Mouse (Mus musculus): Measurements from ENCODE around the gene Tulp3.

- TF ChIP-seq POLR2A (IDR thresholded peaks at IDR 0.05; ENCODE audit: low read depth, low read length) (no peak), CTCF (conservative IDR thresholded peaks at IDR 0.05 in 1 of 2, IDR thresholded peaks at IDR 0.05 in 1 of 2; ENCODE audit: low read depth in 2 of 2, low read length in 2 of 2) (no peak), CHD2 (IDR thresholded peaks at IDR 0.05; ENCODE audit: low read length) (no peak), MAZ (IDR thresholded peaks at IDR 0.05; ENCODE audit: low read depth, low read length) (no peak), BHLHE40 (IDR thresholded peaks at IDR 0.05; ENCODE audit: low read depth, low read length) (no peak), MAFK (IDR thresholded peaks at IDR 0.05; ENCODE audit: insufficient replicate concordance, low read length) (no peak), TCF12 (IDR thresholded peaks at IDR 0.05; ENCODE audit: low read depth, low read length) (no peak), MAX (IDR thresholded peaks at IDR 0.05; ENCODE audit: low read length) (no peak), ZNF384 (IDR thresholded peaks at IDR 0.05; ENCODE audit: low read depth, low read length) (no peak), ZC3H11A (IDR thresholded peaks at IDR 0.05; ENCODE audit: low read depth, low read length) (no peak), SIN3A (IDR thresholded peaks at IDR 0.05; ENCODE audit: low read length) (no peak), PAX5 (IDR thresholded peaks at IDR 0.05; ENCODE audit: low read length) (no peak)
Measured at GRCm38 (mm10) chr6:128370040-128370439, 14.4 kb upstream of the Tulp3 start.
